Mouse (Mus musculus) forebrain, postnatal 0 days (tissue): Measurements from ENCODE around the gene Asb17. TPM values are rescaled to one million over a fixed set of nuclear protein-coding genes. Genes with fewer than 3 reads are reported as not detected.
A peak's percentile ranks its signal among the peaks of the same experiment; 100 is the strongest.

Experiments
- ATAC-seq: fragments of 200-750 bp; cut with Nextera tagmentation; 2 replicates; pipeline ENCODE4 v1.8.0; 2017; ENCODE audit warnings: mild to moderate bottlenecking, moderate library complexity
- DNase-seq: peaks from one replicate; pipeline ENCODE4 v3.0.0-alpha.2; 2015
- H3K27ac ChIP-seq: fragments of 300-500 bp; sonication (generic); 2 replicates; pipeline ENCODE4 v1.5.1; 2014; ENCODE audit warnings: low read depth, mild to moderate bottlenecking, antibody characterized with exemption, low read length, moderate library complexity, mixed read lengths
- H3K27me3 ChIP-seq: fragments of 300-500 bp; sonication (generic); 2 replicates; pipeline ENCODE4 v1.6.1; 2014; ENCODE audit warnings: mild to moderate bottlenecking, low read length, mixed read lengths; ENCODE audit not compliant: insufficient read depth
- H3K36me3 ChIP-seq: fragments of 300-500 bp; sonication (generic); 2 replicates; pipeline ENCODE4 v1.6.1; 2014; ENCODE audit warnings: mild to moderate bottlenecking, moderate library complexity; ENCODE audit not compliant: insufficient read depth
- H3K4me1 ChIP-seq: fragments of 300-500 bp; sonication (generic); 2 replicates; pipeline ENCODE4 v1.6.1; 2014; ENCODE audit warnings: antibody characterized with exemption; ENCODE audit not compliant: insufficient read depth
- H3K4me2 ChIP-seq: fragments of 300-500 bp; sonication (generic); 2 replicates; pipeline ENCODE4 v1.6.1; 2014; ENCODE audit warnings: low read depth, mild to moderate bottlenecking, moderate library complexity
- H3K4me3 ChIP-seq: fragments of 300-500 bp; sonication (generic); 2 replicates; pipeline ENCODE4 v1.5.1; 2014; ENCODE audit warnings: low read depth, low read length, mixed read lengths
- H3K9ac ChIP-seq: fragments of 300-500 bp; sonication (generic); 2 replicates; pipeline ENCODE4 v1.6.1; 2014; ENCODE audit warnings: mild to moderate bottlenecking
- H3K9me3 ChIP-seq: fragments of 300-500 bp; sonication (generic); 2 replicates; pipeline ENCODE4 v1.6.1; 2016; ENCODE audit warnings: low read length
- CTCF ChIP-seq: sonication (generic); IDR thresholded peaks from 2 replicates; pipeline ENCODE4 v1.5.1; 2016; ENCODE audit warnings: antibody characterized with exemption, control low read depth, low read depth
- WGBS: fragments of 180-500 bp; shearing (Covaris S2); extraction: QIAGEN DNeasy Blood & Tissue Kit; methylation state at CpG from one replicate; pipeline ENCODE4 v1.1.7; 2014; 5-methylcytosine and 5-hydroxymethylcytosine counted together
- polyA plus RNA-seq: library from polyadenylated mRNA; unstranded; fragments of >200 nt; fragmentation: Nextera tagmentation; extraction: Ambion mirVana; gene quantifications from 2 replicates; pipeline ENCODE4 v1.2.1, GENCODE M21; 2015
- total RNA-seq: library from RNA; depleted of rRNA; stranded (reverse); fragments of >200 nt; gene quantifications from 2 replicates; pipeline ENCODE4 v1.2.3, GENCODE M21; 2014

Gene Asb17
- total and polyA plus RNA-seq, 2 experiments from 2014 or later = not detected

- Histone ChIP-seq H3K36me3 (no peaks in the 10 kb centered on the region), H3K4me2 (no peak overlapping the region), H3K4me1 (no peaks in the 10 kb centered on the region), H3K27ac (no peak overlapping the region), H3K27me3 (no peaks in the 10 kb centered on the region), H3K9me3 (no peaks in the 10 kb centered on the region), H3K4me3 (no peak overlapping the region), H3K9ac (no peak overlapping the region)
- DNase-seq (no peak), ATAC-seq (no peak)
- WGBS = 84% methylated on average over 4 of the region's 4 CpGs
- TF ChIP-seq CTCF = no peak
Measured at GRCm38 (mm10) chr3:153831873-153832653, 11.9 kb upstream of the Asb17 start.

DNA sequence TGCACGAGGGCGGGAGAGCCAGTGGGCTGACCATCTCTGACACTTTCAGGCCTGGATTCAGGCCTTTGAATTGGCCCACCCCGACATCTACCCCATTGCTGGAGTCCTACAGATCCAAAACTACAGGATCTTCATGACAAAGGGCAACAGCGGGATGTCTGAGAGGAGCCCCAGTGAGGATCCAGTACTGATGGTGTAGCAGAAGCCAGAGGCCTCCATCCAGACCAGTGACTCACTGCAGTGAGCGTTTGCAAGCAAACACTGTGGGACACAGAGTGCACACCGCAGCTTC is 11.4 kb upstream of the Asb17 start:
- Histone ChIP-seq H3K4me1 (no peaks in the 10 kb centered on the region), H3K27ac (no peak overlapping the region), H3K9ac (no peak overlapping the region), H3K9me3 (no peaks in the 10 kb centered on the region), H3K27me3 (no peaks in the 10 kb centered on the region), H3K4me2 (no peak overlapping the region), H3K36me3 (no peaks in the 10 kb centered on the region), H3K4me3 (no peak overlapping the region)
- no peak for TF ChIP-seq CTCF
- DNase-seq (no peak), ATAC-seq (no peak)
- WGBS = 37% methylated on average over 6 of the region's 6 CpGs

- H3K27me3 ChIP-seq = no peaks in the 10 kb centered on the region
- H3K4me1 ChIP-seq = no peaks in the 10 kb centered on the region
- H3K27ac ChIP-seq = no peak overlapping the region
- no peak overlapping the region for H3K9ac ChIP-seq
- ATAC-seq (no peak), DNase-seq (no peak)
- H3K4me2 ChIP-seq = no peak overlapping the region
- no peak for TF ChIP-seq CTCF
- no peak overlapping the region for H3K4me3 ChIP-seq
- H3K9me3 ChIP-seq = no peaks in the 10 kb centered on the region
- WGBS = 89% methylated on average over 4 of the region's 4 CpGs
- no peaks in the 10 kb centered on the region for H3K36me3 ChIP-seq
Measured at GRCm38 (mm10) chr3:153834071-153834470, 9.9 kb upstream of the Asb17 start.

- 66% methylated on average over 7 of the region's 7 CpGs for WGBS
- H3K4me1 ChIP-seq = no peaks in the 10 kb centered on the region
- DNase-seq (peak; percentile 31), ATAC-seq (no peak)
- H3K9me3 ChIP-seq = no peaks in the 10 kb centered on the region
- no peaks in the 10 kb centered on the region for H3K36me3 ChIP-seq
- no peak overlapping the region for H3K4me2 ChIP-seq
- no peaks in the 10 kb centered on the region for H3K27me3 ChIP-seq
- no peak overlapping the region for H3K9ac ChIP-seq
- H3K4me3 ChIP-seq = no peak overlapping the region
- peak; percentile 68 for TF ChIP-seq CTCF
- H3K27ac ChIP-seq = no peak overlapping the region
Measured at GRCm38 (mm10) chr3:153835455-153836086, 8.4 kb upstream of the Asb17 start.

- no peaks in the 10 kb centered on the region for H3K36me3 ChIP-seq
- DNase-seq = no peak
Measured at GRCm38 (mm10) chr3:153836316-153836715, 7.7 kb upstream of the Asb17 start.

DNA sequence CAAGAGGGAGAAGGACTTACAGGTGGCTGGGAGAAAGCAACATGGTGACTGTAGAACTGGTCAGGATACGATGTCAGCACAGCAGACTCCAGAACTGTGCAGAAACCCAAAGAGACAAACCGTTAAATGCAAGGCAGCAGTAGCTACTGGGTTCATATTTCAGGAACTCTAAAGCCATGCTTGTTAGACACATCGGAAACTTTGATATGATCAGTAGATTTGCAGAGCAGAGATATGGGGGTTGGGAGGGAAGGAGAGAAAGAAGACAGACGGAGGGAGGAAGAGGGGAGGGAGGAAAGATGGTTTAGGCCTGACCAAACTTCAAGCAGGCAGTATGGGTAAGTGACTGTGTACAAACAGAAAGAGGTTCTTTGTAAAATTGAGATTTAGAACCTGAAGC is 6.4 kb upstream of the Asb17 start:
- H3K36me3 ChIP-seq = no peaks in the 10 kb centered on the region
- no peak overlapping the region for H3K4me3 ChIP-seq
- no peaks in the 10 kb centered on the region for H3K4me1 ChIP-seq
- WGBS = 73% methylated on average over 4 of the region's 4 CpGs
- no peak overlapping the region for H3K9ac ChIP-seq
- ATAC-seq (no peak), DNase-seq (no peak)
- H3K27ac ChIP-seq = no peak overlapping the region
- no peak overlapping the region for H3K4me2 ChIP-seq
- no peak for TF ChIP-seq CTCF
- no peaks in the 10 kb centered on the region for H3K9me3 ChIP-seq
- no peaks in the 10 kb centered on the region for H3K27me3 ChIP-seq

More at GRCm38 (mm10) chr3:153836316-153836715, 7.7 kb upstream of the Asb17 start:
- H3K27me3 ChIP-seq = no peaks in the 10 kb centered on the region
- no peaks in the 10 kb centered on the region for H3K9me3 ChIP-seq
- no peak overlapping the region for H3K4me3 ChIP-seq
- no peaks in the 10 kb centered on the region for H3K4me1 ChIP-seq
- WGBS = 92% methylated on average over 3 of the region's 3 CpGs
- ATAC-seq = no peak
- TF ChIP-seq CTCF = no peak
- H3K9ac ChIP-seq = no peak overlapping the region
- no peak overlapping the region for H3K4me2 ChIP-seq
- no peak overlapping the region for H3K27ac ChIP-seq

DNA sequence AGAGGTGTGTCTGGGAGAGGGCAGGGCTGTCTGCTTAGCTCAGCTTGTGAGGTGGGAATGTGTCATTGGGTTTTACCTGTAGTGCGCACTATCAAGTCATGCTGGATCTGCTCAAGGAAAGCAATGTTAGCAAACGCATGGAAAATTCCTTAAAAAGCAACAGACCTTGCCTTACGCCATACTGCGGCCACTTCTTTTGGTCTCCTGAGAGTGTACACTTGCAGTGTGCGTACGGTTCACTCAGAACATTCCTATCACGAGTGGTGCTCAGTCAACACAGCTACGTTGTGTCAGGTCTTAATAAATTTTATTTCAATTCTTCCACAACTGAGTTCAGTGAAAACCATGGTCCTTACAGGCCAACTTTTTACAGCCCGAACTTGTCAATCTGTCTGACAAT is 748 bp downstream of the Asb17 start:
- TF ChIP-seq CTCF = no peak
- 98% methylated on average over 9 of the region's 9 CpGs for WGBS
- H3K27me3 ChIP-seq = no peaks in the 10 kb centered on the region
- H3K4me3 ChIP-seq = no peak overlapping the region
- H3K4me2 ChIP-seq = no peak overlapping the region
- DNase-seq (no peak), ATAC-seq (no peak)
- H3K27ac ChIP-seq = no peak overlapping the region
- no peaks in the 10 kb centered on the region for H3K9me3 ChIP-seq
- H3K9ac ChIP-seq = no peak overlapping the region
- H3K4me1 ChIP-seq = no peaks in the 10 kb centered on the region
- no peaks in the 10 kb centered on the region for H3K36me3 ChIP-seq
